Mouse (Mus musculus): ENCODE data around the gene Nlrp9b.
"Not testable (repeated sequence)": the region's sequence is repeated elsewhere in the genome, so short reads cannot be mapped to it uniquely, and the experiment has no call there.

Gene Nlrp9b

DNA sequence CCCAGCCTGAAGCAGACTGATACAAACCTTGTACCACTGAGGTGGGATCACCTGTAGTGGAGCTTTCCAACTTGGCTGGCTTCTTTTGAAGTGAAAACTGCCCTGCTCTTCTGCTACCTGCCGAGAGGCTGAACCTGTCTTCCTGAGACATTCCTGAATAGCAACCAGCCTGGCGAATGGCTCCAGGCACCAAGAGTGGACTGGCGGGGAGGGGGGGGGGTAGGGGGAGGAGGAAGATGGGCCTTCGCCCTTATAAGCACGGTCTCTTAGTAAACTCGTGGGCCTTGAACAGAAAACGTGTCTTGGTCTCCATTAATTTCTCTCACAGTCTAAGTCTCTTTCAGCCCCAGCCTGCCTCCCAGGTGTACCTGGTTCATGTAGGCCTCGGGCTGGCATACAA lies at the start of gene Nlrp9b:
Gene Nlrp9b (plus strand): TSS at position 301 of the 400 bp plus-strand sequence.
- in situ Hi-C loops (cut with MboI, MseI), result not testable (repeated sequence)

DNA sequence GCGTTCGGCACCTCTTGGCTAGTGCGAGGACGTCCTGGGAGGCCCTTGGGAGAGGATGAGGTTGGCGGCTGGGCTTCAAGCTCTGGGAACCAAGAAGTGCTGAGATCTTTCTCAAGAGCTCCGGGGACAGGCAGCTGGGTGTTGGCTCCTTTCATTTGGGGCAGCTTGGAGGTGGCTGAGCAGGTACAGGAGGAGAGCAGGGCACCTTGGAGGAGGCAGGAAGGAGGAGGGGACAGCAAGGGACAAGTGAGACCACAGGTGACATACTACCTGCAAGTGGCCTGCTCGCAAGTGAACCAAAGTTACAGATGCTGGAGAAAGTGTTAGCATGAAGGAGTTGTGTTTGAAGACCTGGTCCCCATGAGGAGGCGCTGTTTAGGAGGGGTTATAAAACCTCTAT lies 46.6 kb upstream of the Nlrp9b start:
- in situ Hi-C loops (cut with MboI, MseI), result loop anchor here (10.0 kb wide), 1 partner anchor 620 kb away; no protein-coding TSS in a partner anchor

DNA sequence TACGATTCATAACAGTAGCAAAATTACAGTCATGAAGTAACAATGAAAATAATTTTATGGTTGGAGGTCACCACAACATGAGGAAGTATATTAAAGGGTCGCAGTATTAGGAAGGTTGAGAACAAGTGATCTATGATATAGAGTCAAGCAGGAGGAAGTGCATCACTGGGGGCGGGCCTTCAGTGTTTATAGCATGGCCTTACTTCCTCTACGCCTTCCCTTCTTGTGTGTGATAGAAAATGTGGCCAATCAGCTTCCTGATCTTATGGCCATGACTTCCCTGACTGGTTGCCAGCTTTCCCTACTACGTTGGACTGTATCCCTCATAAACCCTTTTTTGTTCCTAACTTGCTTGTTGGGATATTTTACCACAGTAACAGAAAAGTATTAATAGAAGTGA lies 46.1 kb upstream of the Nlrp9b start:
- in situ Hi-C loops (cut with MboI, MseI), result loop anchor here (10.0 kb wide), 1 partner anchor 620 kb away; no protein-coding TSS in a partner anchor

DNA sequence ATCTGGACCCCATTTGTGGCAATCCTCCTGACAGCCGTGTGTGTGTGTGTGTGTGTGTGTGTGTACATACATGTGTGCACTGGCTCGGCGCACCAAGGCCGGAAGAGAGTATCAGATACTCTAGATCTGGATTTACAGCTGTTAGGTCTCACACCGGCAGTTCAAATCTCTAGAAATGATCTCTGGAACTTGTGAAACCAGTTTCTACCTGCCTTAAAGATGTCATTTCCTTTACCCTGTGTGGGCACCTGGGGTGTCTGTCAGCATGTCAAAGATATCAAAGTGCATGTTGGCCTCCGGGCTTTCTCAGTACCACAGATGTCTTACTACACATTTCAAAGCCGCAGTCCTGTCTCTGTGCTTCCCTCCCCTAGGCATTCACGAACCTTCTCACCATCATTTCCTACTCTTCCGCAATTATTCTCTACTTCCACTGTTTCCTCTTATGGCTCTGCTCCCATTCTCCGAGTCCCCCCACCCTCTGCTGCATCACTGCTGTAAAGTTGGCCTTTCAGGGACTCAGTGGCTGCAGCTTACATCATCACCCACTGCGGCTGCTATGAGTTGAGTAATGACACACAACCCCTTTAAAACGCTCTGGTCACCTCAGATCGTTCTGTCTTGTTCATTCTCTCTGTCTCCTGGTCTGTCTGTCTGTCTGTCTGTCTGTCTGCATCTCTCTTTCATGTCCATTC lies 45.3 kb upstream of the Nlrp9b start:
- in situ Hi-C loops (cut with MboI, MseI), result loop anchor here (10.0 kb wide), 1 partner anchor 621 kb away; no protein-coding TSS in a partner anchor

DNA sequence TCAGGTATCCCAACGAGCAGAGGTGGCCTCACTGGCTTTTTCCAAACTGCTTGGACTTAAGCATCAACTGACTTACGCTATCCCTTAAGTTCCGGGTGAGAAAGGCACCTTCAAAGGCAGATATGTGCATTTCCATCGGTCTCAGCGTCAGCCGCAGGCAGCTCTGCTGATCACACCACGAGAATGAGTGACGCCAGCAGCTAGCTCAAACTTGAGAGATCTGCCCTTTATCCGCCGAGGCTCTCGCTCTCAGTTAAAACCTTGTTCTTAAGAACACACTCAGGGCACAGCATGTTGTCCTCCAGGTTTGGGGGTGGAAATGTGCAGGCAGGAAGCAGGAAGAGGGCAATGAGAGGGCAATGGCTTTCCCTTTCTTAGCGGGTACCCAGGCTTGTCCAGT lies 42.3 kb upstream of the Nlrp9b start:
- in situ Hi-C loops (cut with MboI, MseI), result loop anchor here (10.0 kb wide), 1 partner anchor 624 kb away; no protein-coding TSS in a partner anchor

DNA sequence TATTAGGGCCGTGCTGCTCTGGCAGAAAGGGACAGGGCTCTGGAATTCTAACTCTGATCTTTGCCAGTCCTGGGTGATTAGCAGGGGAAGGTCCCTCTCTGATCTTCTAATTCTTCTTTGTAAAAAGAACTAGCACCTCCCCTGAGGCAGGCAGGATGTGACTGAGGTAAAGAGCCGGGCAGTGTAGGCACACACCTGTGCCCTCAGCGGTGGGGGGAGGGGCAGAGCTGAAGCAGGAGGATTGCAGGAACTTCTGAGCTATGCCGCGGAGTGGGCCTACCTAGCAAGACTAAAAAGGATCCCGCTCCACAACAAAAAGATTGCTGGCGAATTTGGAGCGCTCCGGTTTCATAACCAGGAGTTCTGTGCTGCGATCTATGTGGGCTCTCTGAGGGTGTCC lies 41.3 kb upstream of the Nlrp9b start:
- in situ Hi-C loops (cut with MboI, MseI), result loop anchor here (10.0 kb wide), 1 partner anchor 625 kb away; no protein-coding TSS in a partner anchor

DNA sequence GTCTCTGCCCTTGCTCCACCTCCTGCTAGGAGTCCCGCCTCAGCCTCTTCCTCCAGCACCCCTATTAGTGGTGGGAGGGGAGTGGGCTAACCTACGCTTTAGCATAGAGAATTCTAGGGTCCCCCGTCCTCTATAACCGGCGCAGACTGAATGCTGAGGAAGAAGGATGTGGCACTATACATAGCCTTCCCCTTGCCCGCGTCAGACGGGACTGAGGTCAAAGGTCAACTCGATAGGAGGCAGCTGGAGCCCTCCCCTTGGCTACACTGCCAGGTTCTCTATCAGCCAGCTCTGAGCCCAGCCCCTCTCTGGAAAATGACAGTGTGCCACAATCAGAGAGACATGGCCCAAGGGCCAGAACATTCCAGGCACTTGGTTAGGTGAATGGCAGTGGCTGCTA lies 40.7 kb upstream of the Nlrp9b start, which contains the start of gene Igsf23:
Gene Igsf23 (minus strand): TSS at position 168 of the 400 bp plus-strand sequence.
- in situ Hi-C loops (cut with MboI, MseI), result no loop called here

DNA sequence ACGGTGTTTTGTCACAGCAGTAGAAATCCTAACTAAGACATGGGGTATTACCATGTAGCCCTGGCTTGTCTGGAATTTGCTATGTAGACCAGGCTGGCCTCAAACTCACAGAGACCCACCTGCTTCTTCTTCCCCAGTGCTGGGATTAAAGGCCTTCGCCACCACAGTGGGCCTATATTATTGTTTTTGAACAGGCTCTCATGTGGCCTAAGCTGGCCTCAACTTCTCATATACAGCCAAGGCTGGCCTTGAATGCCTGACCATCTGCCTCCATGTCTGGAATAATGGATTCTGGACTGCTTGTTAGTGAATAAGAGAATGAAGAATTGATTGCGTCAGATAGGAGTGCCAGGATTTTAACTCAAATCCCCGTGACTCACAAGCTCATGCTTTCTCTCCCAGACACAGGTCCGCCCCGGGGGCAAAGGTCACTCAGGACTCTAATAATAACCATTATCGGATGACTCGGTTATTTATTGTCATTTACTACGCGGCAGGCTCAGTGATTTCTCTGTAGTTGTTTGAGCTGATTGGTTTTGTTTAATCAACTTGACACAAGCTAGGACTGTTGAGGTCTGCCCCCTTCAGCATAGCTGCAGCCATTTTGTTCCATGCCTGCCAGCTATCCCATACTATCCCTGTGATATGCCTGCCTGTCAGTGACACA lies 38.8 kb upstream of the Nlrp9b start:
- in situ Hi-C loops (cut with MboI, MseI), result no loop called here

DNA sequence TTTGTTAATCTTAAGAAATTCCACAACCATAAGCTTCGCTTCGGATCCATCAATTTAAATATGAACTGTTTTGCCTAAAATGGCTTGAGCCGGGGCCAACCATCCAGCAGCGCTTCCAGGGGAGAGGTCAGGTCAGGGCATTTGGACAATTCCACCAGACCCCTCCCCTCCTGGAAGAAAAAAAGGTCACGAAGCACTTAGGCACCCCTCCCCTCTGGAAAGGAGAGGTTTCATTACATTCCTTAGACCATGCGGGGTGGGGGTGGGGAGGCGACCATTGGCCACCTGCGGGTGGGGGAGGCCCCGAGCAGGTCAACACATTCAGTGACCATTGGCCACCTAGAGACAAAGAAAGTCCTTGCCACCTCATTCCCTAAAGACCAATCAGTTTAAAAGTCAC lies 38.2 kb upstream of the Nlrp9b start:
- in situ Hi-C loops (cut with MboI, MseI), result no loop called here

DNA sequence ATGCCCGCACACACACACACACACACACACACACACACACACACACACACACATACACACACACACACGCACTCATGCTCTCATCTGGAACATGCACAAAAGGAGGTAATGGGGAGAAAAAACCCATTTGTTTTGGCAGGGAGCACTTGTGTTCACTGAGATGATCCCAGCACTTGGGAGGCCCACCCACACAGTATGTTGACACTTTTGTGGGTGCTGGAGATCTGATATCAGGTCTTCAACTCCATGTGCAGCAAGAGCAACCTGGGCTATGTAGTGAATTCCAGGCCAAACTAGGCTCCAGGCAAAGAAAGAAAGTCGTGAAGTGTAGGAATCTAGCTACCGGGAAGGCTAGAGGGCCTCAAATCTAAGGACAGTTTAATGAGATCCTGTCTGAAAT lies 35.4 kb upstream of the Nlrp9b start:
- in situ Hi-C loops (cut with MboI, MseI), result loop anchor here (5.0 kb wide), 1 partner anchor 44 kb away; no protein-coding TSS in a partner anchor

DNA sequence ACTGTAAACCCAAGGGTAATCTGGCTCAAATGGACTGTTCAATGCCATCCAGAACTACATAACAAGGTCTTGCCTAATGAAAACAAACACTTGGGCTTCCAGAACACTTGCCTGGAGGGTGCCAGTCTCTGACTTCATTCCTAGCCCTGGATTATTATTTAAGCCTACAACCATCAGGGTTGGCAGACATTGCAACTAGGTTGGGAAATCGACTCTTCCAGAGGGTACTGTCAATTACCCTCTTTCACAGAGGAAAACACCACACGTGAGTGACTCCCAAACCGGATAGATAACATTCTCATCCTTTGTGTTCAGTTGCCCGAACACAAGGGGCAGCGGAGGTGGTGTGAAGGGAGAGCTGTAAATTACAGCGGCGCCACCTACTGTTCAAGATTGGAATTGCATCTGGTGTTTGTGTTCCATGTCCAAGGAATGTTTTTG lies 34.9 kb upstream of the Nlrp9b start:
- in situ Hi-C loops (cut with MboI, MseI), result loop anchor here (5.0 kb wide), 1 partner anchor 44 kb away; no protein-coding TSS in a partner anchor

DNA sequence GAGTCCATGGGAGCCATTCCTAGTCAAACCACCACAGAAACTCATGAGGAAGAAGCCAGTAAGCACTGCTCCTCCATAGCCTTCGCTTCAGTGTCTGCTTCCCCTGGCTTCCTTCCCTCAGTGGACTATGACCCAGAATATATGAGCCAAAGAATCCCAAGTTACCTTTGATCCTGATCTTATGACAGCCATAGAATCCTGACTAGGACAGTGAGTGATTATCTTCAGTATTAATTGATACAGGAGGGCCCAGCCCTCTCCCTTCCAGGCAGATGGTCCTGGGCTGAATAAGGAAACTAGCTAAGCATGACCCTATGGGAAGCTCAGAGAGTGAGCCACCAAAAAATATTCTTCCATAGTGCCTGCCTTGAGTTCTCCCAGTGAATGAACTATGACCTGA lies 28.8 kb upstream of the Nlrp9b start:
- in situ Hi-C loops (cut with MboI, MseI), result no loop called here

DNA sequence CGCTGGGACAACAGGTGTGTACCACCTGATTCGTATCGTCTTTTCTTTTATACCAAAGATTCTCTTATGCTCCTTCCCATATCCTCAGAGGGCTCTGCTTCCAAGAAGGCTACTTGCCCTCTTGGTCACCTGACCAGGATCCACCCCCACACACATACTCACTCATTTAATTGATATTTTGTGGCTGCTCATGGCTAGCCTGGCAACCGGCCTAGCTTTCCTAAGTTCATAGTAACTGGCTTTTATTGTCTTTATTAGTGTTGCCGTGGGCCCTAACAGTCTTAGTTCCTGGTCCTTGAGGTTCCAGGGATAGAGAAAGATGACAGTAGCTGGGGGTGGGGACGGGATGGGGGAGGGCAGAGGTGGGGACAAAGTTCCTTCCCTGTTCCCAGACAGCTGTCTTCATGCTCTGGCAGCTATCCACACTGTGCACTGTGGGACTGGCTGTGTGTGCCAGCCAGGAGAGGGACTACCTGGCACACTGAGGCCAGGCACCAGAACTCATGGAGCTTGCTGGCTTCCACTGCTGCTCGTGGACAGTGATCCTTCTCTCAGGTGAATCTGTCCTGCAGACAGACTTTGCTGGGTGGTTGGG lies 26.2 kb upstream of the Nlrp9b start, which contains the start of gene Ceacam20:
Gene Ceacam20 (plus strand): TSS at position 428 of the 595 bp plus-strand sequence.
- in situ Hi-C loops (cut with MboI, MseI), result no loop called here

DNA sequence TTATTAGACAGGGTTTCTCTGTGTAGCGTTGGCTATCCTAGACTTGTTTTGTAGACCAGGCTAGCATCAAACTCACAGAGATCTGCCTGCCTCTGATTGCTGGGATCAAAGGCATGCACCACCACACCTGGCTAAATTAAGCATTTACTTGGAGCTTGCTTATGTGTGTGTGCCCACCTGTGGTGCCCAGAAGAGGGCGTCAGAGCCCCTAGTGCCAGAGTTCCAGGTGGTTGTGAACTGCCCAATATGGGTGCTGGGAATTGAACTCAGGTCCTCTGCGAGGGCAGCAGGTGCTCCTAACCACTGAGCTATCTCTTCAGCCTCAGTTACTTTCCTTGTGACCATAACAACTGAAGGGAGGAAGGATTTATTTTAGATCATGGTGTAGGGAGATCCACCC lies 22.2 kb upstream of the Nlrp9b start:
- in situ Hi-C loops (cut with MboI, MseI), result no loop called here

DNA sequence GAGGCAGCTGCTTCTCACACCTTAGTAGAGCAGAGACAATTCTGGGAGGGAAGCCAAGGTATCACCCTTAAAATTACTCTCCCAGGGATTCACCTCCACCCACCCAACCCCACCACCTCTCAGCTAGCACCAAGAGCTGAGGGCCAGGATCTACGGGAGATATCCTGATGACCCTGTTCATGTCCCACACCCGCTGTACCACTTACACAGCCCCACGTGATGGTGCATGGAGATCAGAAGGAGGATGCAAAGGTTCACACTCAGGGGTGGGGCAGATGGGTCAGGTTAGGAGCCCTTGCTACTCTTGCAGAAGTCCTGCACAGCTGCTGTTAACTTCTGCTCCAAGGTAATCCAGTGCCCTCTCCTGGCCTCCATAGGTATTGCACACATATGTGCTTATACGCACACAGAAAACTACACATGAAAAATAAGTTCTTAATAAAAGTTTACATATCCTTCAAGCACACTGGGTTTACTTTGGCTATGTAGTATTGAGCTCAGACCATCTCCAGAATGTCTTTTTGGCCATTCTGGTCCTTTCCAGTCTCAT lies 21.6 kb upstream of the Nlrp9b start:
- in situ Hi-C loops (cut with MboI, MseI), result loop anchor here (5.0 kb wide), 1 partner anchor 1157 kb away; no protein-coding TSS in a partner anchor

DNA sequence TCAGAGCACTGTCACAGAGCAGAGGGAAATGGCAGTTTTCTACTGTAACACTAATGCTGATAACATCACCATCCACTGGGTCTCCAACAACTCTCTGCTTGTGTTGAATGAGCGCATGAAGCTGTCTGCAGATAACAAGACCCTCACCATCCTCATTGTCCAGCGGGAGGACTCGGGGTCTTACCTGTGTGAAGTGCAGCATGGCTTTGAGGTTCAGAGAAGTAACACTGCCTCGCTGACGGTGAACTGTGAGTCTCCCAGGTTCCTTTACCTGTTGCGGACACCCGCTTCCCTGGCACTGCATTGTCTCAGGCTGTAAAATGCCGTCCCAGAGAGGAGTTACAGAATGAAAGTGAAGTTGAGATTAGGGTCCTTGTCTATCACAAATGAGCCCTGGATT lies 21.1 kb upstream of the Nlrp9b start:
- in situ Hi-C loops (cut with MboI, MseI), result loop anchor here (5.0 kb wide), 1 partner anchor 1158 kb away; no protein-coding TSS in a partner anchor

DNA sequence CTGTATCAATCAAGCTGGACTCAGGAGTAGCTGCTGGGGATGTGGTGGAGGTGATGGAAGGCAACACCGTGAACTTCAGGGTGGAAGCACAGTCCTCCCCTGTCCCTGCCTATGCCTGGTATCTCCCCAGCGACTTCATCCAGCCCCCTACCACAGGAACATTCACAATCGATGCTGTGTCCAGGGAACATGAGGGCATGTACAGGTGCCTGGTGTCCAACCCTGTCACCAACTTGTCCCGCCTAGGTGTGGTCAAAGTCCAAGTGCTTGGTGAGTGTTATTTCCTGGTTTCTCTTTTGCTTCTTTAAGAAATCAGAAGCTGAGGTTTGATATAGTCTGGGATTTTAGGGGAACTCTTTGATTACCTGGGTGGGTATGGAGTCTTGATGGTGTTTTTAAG lies 19.7 kb upstream of the Nlrp9b start:
- in situ Hi-C loops (cut with MboI, MseI), result loop anchor here (5.0 kb wide), 1 partner anchor 1159 kb away; no protein-coding TSS in a partner anchor

DNA sequence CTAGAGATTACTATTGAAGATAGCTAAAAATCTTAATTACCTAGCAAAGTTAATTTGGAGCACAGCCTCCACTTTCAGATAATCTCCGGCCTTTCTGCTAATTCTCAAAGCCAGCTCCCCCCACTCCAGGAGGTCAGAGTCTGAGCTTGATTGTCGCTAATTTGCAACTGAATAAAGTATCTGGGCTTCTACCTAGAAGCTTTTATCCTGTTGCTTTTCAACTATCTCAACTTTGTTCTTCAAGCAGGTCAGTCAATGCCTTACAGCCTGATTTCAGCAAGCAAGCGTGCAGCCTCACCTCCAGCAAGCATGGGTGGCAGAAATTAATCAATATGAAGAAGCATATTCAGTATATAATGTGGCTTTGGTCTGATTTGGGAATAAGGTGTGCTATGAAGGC lies 5.5 kb downstream of the Nlrp9b start:
- in situ Hi-C loops (cut with MboI, MseI), result not testable (repeated sequence)

DNA sequence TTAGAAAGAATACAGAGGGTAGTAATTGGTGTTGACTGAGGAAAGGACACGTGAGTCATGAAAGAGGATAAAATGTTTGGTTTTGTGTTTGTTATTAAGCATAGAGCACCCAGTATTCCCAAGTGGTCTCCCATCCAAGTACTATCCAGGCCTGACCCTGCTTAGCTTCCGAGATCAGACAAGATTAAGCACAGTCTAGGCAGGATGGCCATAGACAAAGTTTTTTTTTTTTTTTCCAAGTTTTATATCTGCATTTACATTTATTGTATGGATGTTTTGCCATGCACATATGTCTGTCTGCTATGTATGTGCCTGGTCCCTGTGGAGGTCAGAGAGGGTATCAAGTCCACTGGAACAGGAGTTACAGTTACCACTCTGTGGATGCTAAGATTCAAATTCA lies 18.7 kb downstream of the Nlrp9b start:
- in situ Hi-C loops (cut with MboI, MseI), result no loop called here

DNA sequence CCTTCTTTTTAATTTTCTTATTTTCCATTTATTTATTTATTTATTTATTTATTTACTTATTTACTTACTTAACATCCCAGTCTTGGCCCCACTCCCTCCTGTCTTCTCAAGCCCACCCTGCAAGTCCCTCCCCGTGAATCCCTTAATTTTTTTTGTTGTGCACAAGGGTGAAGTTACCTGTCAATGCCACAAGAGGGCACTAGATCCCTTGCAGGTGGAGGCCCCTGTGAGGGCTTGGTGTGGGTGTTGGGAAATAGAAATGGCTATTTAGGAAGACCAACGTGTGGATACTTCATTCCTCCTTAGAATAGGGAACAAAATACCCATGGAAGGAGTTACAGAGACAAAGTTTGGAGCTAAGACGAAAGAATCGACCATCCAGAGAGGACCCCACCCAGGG lies 72.8 kb downstream of the Nlrp9b start:
- in situ Hi-C loops (cut with MboI, MseI), result loop anchor here (10.0 kb wide), 1 partner anchor 1421 kb away; no protein-coding TSS in a partner anchor

DNA sequence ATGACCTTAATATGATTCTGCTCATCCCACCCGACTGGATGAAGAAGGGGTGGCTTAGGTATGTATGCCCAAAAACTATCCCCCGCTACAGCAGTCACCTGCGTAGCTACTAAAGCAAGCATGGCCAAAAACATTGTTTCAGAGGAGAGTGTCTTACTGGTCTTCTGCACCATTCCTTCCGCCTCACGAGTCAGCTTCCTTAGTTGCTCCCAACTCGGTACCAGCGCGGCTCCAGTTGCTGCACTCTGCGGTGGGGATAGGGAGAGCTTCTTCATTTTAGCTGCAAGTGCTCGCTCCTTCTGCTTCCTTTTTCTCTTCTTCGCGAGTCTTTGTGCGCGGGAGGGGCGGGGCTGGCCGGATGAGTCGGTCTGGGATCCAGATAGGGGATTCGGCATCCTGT lies 86.9 kb downstream of the Nlrp9b start:
- in situ Hi-C loops (cut with MboI, MseI), result loop anchor here (10.0 to 25.0 kb wide), 2 partner anchors 684 to 1647 kb away; partner anchors contain the start of gene Vmn1r112

All from regulatory T cell (primary cell).